Mouse (Mus musculus) brain, adult 10 weeks (tissue): ENCODE data around the gene Prdm2. TPM values are rescaled to one million over a fixed set of nuclear protein-coding genes. Genes with fewer than 3 reads are reported as not detected.

Experiments
- polyA plus RNA-seq: library from polyadenylated mRNA; stranded (reverse); fragments of 350-450 nt; fragmentation: Illumina TruSeq; extraction: RNeasy Lipid Tissue Mini Kit (QIAGEN cat#74804); gene quantifications from one replicate; pipeline ENCODE4 v1.2.3, GENCODE M21; 2015; ENCODE audit warnings: low read depth, low replicate concordance

Gene Prdm2
- 20.4 TPM for polyA plus RNA-seq

GRCm38 (mm10) chr4:143212341-143213174, at the start of gene Prdm2:
Prdm2 (minus strand) TSS chr4:143212995.

Other genes with a start within 250 kb of the Prdm2 start
- gene Pdpn, start 86.6 kb upstream of the Prdm2 start, polyA plus RNA-seq = 15.5 TPM
- gene Lrrc38, start 136.8 kb upstream of the Prdm2 start, polyA plus RNA-seq = 3.2 TPM
- not detected for gene Pramel1, start 181.4 kb upstream of the Prdm2 start, polyA plus RNA-seq
- 13.8 TPM for gene Pramef8, start 199.4 kb upstream of the Prdm2 start, polyA plus RNA-seq
- not detected for gene Oog4, start 237.3 kb upstream of the Prdm2 start, polyA plus RNA-seq